Mouse (Mus musculus) layer of hippocampus, adult 9-10 months (tissue): ENCODE measurements around the gene Cep70.
A peak's percentile ranks its signal among the peaks of the same experiment; 100 is the strongest.

ENCODE experiments used
- DNase-seq: peaks from one replicate; pipeline ENCODE4 v3.0.0; 2022; ENCODE audit warnings: low spot score

The Cep70 gene

DNA sequence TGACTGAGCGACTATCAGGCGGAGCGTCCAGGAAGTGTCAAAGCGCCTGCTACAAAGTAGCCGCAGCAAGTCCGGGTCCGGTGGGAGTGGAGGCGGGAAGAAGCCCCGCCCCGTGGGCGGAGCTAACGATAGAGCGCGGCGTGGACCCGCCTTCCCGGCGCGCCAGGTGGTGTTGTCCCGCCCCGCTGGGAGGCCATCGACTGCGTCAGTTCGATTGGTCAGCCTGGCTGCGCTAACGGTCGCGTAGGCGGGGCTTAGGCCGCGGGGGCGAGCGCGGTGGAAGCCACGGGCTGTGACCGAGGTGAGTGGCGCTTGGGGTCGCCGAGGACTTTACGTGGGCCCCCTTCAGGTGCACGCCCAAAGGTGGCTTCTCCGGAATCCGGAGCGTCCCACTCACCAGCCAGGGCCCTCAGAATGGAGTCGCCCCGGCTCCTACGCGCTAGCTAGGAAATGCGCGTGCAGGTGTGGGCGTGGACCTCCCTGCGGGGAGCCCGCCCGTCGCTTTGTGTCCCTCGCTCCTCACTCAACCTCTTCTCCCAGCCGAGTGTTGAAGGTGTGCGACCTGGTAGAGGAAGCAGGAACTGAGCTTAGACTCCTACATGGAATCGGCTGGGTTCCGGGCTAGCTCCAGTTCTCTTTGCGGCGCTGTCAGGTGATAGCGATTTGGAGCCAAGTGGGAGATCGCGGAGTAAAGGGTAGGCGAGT, at the start of gene Cep70:
TSS of gene Cep70 (plus strand) at position 178 of the 705 bp plus-strand sequence.
- DNase-seq = peak; percentile 88

DNA sequence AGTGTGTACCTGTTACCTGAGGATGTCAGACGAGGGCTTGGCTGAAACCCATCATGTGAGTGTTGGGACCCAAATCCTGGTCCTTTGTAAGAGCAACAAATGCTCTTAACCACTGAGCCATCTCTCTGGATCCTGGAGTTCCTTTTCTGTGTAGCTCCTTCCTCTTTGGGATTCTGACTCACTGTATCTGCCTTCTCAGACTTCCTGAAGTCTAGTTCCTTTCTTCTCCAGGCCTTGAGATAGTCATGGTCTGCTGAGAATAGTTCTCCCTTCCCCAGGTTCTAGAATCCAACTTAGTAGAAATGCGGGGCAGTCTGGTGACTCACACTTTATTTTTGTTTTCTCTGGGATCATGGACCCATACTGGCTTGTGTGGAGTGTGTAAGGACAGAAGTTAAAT, 30.5 kb upstream of the Cep70 start:
- DNase-seq = no peak

DNA sequence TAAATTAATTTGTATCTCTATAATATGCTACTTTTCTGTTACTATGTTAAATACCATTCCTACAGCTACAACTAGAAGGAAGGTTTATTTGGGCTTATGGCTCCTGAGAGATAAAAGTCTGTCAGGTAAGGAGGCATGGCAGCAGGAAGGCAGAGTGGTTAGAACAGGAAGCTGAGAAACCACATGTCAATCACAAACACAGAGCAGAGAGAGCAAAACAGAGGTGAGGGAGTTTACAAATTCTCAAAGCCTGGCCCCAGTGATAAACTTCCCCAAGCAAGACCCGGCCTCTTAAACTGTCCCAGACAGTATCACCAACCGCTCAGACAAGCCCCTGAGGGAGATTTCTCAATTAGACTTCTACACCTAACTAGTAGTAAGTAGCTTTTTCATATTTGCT, 27.0 kb upstream of the Cep70 start:
- DNase-seq = no peak

DNA sequence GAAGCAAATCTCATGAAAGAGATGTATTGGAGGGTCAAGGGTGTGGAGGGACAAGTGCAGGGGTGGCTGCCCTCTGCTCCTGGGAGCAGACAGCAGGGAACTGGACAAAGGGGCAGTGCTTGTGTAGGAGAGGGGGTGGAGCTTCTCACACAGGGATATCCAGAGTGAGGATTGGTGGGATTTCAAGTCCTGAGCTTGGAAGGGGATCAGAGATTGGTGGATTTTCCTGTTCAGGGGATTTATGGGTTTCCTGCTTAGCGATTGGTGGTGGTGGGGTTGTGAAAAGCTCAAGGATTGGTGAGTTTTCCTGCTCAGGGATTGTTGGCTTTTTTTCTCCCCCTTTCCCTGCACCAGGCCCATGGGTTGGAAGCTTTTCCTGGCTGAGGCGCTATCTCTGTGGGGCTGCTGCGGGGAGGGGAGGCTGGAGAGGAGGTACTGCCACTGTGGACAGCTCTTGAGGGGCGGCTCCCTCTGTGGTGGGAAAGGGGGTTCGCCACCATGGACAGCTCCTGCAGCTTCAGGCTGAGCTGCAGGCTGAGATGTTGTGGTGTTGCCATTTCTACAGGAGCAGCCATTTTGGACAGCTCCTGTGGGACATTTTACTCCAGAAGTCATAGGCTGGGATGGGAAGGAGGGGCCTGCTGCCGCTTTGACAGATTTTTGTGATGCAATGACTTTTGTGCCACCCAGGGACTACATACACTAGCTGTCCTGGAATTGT, 25.0 kb upstream of the Cep70 start:
- DNase-seq = no peak

DNA sequence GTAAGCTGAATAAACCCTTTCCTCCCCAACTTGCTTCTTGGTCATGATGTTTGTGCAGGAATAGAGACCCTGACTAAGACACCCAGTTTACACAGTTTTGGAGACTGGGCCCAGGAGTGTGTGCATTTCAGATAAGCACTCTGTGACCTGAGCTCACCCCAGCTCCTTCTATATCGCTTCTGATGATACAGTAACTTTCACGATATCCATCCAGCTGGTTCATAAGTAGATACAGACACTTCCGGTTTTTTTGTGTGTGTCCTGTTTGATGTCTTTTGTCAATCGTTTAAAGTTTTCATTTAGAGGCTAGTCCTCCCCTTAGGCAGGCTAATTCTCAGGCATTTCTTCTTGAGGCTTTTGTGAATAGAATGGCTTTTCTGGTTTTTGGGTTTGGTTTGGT, 21.5 kb upstream of the Cep70 start:
- no peak for DNase-seq

DNA sequence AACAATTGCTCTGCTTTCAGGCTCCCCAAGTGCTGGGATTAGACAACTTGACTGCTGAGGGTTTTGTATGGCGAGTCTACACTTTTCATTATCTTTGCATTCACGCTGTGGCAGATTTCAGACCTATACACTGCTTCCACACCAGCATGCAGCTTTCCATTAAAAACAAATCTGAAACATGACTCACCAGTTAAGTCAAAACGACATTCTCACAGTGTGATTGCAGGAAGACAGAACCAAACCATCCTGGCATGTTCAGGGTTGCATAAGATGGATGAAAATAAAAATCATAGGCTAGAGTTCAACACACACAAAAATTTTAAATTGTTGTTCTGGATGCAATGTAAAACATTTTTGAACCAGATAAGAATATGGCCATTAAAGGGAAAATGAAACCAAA, 18.6 kb upstream of the Cep70 start:
- DNase-seq = no peak

DNA sequence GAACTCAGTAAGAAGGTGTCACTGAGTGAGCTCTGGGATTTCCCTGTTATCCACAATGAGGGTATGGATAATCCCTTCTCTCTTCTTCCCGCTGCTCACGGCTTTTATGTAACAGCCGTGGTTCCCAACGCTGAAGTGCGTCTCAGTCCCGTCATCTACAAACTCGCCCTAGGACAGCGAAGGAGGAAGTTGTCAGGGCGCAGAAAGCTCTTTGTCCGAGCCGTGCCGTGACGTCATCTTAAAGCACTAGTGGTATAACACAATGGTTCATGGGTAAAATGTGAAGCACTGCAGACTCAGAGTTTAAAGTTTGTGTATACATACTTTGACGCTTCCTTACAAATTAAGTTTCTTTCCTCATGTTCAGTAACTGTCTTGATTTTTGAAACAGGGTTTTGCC, 13.7 kb upstream of the Cep70 start:
- no peak for DNase-seq

DNA sequence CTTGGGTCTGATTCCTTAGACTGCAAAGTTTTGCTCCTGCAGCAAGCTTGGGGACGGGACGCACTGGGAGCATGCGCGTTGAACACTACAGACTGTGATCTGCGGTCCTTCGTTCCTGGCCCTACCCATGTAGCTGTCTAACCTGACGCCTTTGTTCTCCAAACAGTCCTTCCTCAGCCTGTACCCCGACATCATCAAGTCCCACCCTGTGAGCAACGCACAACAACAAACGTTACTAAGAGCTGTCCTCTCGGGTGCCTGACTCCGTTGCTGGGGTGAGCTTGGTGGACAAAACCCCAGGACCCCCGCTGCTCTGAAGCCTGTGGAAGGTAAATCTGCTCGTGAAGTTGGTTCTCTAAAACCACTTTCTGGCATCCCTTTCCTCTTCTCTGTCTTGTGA, 6.0 kb upstream of the Cep70 start, which contains the start of gene Faiml:
TSS of gene Faiml (minus strand) at position 101 of the 400 bp plus-strand sequence.
- no peak for DNase-seq

DNA sequence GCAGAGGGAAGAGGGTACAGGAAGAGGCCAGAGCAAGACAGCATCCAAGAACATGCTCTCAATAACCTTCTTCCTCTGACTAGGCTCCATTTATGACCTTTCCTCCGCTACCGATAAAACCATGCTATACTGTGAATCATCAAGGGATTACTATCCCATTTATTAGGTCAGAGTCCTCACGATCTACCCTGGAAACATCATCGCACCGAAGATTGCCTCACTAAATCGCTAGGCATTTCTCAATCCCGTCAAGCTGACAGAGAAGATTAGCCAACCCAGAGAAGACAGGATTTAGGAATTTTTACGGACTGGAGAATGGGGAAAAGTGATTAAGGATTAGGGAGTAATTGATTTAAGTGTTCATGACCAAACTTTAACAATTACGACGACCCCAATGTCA, 4.9 kb upstream of the Cep70 start:
- no peak for DNase-seq

DNA sequence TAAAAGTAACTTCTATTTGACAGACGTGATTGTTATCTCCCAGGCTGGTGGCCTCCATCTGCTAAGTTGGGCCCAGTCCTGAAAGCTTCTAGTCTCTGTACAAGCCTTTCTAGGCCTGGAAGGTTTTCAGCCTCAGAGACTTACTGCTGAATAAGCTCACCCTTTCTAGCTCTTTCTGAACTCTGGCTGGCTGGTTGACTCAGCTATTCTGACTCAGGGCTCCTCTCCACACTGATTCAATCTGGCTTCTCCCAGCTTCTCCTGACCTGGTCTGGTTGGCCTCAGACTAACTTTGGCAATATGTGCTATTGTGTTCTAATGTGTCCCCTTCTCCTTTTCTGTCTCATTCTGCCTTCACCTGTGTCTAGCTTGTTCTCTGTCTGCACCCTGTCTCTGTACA, 3.9 kb upstream of the Cep70 start:
- DNase-seq = no peak

DNA sequence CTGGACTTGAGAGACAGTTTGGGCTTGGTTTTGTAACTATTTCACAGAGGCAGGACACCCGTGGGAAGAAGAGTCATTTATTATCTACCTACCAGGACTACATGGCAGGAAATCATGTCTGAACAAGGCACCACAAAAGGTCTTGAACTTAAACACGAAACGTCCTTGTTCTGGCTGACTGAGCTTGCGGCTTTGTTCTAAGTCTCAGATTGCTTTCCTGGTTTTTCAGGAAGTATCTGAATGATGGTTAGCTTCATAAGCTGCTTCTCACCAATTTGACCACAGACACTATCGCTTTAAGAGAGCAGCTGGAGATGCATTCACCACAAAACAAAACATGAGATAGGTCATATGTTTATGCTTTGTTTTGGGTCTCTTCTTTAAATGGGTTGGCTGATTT, 2.6 kb upstream of the Cep70 start:
- DNase-seq = no peak

DNA sequence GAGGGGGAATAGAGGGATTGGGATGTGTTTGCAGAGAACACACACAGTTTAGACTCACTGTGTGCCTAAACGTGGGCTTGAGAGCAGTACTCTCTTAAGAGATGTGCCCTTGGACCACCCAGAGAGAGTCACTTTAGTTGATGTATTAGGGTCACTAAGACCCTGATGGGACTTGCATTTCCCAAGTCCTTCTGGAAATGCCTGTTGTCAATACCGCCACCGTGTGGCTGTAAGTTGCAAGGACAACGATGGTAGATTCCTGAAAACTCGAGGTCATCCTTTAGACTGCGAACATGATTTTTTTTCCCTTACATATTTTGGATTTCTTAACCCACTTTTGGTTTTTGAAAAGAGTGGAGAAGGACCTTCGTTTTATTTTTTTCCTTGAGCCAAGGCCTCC, 1.1 kb upstream of the Cep70 start:
- peak; percentile 24 for DNase-seq

DNA sequence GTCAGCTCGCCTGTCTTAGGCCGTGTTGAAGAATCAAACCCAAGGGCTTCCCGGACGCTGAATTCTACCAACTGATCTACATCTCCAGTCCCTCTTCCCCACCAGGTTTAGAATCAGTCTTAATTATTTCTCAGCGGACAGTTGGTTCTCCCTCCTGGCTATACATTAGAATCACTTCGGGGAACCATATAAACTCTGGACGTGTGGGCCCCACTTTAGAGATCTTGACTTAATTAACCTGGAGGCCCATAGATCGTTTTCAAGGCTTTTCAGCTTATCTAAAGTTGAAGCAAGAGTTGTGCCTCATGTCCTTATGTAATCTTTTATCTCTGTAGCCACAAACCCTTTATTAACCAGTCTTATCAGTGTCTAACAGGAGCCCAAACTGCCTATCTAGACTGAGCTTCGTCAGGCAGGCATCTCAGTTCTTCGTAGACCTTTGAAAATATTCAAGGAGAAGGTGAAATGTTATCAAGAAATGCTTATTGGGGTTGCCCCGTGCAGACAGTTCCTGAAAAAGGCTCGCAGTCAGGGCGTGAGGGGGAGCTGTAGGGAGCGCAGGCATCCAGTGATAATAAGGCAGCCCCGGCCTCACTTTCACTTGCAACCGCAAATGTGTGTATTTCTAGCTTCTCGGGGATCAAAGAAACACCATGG, 506 bp upstream of the Cep70 start:
- DNase-seq = peak; percentile 16

DNA sequence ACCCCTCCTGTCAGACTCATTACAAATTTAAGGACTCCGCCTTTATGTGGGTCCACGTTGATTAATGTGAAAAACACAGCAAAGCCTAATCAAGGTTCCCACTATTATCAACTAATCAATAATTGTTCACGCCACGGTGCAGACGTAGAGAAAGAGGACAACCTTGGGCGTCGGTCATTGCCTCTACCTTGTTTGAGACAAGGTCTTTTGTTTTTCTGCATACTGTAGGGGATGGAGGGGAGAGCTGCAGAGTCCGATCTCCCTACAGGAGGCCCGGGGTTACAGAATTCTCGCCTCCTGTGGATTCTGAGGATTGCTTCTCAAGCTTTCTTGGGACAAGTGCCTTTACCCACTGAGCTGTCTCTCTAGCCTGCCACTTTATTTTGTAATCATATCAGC, 727 bp downstream of the Cep70 start:
- DNase-seq = no peak

DNA sequence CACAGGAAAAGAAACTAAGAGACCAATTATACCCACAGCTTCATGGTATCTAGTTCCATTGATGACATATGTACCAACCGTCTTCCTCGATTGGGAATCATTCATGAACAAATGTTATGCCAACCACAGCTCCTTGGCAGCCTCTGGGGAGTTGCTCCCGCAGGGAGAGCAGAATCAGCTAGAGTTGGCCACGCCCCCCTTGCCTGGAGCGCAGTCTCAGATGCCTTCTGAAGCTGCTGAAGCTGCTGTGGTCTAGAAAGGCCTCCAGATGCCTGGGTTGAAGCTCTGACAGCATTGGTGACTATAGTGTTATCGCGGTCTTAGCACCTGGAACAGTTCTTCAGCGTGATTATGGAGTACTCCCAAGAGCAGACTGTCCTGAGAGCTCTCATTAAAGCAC, 5.1 kb downstream of the Cep70 start:
- no peak for DNase-seq

DNA sequence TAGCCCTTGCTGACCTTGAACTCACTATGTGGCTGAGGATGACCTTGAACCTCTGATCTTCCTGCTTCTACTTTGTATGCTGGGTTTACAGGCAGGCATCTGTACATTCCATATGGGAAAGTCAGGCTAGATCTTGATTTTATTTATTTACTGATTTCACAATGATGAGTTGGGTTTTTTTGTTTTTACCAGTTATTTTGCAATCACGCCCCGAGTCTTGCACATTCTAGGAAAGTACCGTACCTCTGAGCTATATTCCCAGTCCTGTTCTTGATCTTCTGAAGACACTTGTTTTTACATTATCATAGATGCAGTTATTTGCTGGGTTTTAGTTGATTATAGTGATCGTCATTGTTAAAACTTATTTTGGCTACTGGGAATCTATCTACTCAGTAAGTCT, 5.7 kb downstream of the Cep70 start:
- DNase-seq = no peak

DNA sequence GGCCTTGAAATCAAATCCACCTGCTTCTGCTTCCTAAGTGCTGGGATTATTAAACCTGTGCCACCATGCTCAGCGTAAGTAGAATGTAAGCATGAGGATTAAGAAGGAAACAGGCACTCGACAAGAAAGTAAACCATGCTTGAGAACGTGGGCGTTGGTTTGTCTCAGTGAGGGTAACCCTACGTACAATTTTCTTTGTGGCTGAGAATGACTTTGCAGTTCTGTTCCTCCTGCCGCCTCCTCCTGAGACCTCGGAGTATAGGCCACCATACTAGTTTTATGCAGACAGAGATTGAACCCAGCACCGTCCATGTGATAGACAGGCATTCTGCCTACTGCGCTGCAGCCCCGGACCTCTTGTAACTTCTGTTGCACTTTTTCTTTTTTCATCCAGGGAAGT, 10.7 kb downstream of the Cep70 start:
- DNase-seq = no peak

DNA sequence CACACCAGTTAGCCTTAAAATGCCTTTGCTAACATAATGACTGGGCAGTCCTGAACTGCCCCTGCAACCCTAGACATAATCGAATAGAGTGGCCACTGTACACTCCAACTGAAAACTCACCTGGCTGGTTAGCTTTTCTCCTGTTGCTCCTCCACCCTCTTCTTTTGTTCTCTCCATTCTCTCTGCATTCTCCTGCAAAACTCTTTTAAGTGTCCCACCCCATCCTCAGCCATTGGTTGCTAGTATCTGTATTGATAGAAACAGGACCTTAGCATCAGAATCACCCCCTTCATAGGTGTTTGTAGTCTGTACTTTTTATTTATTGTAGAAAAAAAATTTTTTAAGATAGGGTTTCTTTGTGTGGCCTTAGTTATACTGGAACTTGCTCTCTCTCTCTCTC, 13.0 kb downstream of the Cep70 start:
- no peak for DNase-seq

DNA sequence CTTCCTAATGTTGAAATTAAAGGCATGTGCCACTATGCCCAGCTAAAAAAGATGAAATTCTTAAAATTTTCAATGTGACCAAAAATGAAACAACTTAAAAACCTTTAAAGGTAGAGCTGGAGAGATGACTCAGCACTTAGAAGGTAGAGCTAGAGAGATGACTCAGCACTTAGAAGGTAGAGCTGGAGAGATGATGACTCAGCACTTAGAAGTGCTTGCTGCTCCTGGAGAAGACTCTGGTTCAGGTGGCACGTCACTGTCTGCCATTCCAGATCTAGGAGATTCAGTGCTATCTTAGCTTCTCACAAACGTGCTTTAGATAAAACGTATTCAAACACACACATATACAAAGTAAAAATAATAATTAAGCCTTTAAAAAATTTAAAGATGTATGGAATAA, 13.7 kb downstream of the Cep70 start:
- no peak for DNase-seq

DNA sequence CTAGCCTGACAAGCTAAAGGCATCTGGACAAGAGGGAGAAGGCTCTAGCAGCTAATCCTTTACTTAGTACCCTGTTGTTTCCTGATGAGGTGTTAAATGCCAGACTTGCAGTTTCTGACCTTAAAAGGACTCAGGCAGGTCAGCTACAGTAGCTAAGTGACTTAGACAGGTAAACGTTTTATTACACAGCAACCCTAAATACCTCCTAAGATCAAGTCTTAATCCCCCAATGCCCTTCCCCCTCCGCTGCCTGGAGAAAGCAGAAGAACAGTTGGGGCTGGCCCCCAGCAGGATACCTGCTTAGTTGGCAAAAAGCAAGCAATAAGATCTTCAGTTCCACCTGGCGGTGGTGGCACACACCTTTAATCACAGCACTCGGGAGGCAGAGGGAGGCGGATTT, 15.7 kb downstream of the Cep70 start:
- no peak for DNase-seq

DNA sequence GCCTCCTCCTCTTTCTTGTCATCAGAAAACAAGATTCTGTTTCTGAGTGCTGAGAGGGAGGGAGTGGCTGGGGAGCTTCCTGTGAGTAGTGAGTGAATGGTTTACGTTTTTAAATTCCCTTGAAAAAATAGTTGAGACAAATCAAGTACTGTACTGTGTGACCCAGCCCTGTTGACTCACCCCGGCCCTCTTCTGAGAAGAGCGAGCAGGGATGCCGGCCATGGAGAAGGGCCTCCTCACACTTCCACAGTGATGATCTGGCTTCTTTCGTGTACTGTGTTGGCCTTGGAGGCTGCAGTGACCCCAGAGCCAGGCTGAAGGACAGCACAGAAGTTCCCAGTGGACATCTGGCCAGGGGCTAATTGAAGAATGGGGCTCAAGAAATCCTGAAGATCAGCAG, 61.1 kb downstream of the Cep70 start:
- DNase-seq = no peak

DNA sequence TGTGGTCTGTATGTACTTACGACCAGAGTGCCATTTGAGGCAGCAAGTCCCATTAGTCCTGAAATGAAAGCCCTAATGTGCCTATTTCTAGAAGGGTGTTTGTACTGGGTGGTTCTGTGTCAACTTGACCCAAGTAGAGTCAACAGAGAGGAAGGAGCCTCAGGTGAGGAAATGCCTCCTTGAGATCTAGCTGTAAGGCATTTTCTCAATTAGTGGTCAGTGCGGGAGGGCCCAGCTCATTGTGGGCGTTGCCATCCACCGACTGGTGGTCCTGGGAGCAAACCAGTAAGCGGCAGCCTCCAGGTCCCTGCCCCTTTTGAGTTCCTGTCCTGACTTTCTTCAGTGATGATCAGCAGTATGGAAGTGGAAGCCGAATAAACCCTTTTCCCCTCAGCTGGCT, 63.1 kb downstream of the Cep70 start:
- no peak for DNase-seq

DNA sequence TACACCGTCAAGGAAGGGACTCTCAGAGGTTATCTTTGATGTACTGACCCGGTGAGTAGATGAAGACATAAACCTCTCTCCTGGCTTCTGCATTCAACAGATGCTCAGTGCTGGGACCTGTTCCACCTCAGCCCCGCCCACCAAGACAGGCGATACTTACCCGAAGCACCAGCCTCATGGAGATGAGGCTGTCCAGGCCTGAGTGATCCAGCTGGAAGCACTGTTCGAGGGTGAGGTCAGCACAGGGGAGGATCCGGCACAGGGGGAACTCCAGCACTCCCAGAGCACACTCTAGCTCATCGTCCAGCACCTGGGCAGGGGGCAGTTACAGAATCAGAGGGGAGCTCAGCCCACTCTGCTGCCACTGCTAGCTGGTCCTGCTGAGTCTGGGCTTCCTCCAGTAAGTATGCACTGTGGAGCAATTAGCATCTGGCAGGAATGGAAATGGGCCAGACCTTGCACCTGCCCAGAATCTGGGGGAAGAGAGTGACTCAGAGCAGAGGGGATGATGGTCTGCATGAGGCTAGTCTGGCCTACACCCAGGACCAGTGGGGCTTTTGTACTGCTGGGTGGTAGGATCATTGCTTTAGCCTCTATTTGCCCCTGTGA, 76.3 kb downstream of the Cep70 start:
- DNase-seq = no peak
